Mouse (Mus musculus) embryonic facial prominence, embryonic 11.5 days (tissue): ENCODE data around the gene AL607142.1. TPM values are rescaled to one million over a fixed set of nuclear protein-coding genes. Genes with fewer than 3 reads are reported as not detected.

Source experiments
- ATAC-seq: fragments of 200-750 bp; cut with Nextera tagmentation; replicated peaks from 2 replicates; pipeline ENCODE4 v1.8.0; 2017; ENCODE audit warnings: low read depth; ENCODE audit not compliant: insufficient number of reproducible peaks, low FRiP score, low TSS enrichment
- DNase-seq: peaks from one replicate; pipeline ENCODE4 v3.0.0-alpha.2; 2015; ENCODE audit warnings: low spot score
- H3K27ac ChIP-seq: fragments of 300-500 bp; sonication (generic); replicated peaks from 2 replicates; pipeline ENCODE4 v1.5.1; 2014; ENCODE audit warnings: mild to moderate bottlenecking, low read depth, low read length, control low read depth
- H3K27me3 ChIP-seq: fragments of 300-500 bp; sonication (generic); 2 replicates; pipeline ENCODE4 v1.6.1; 2014; ENCODE audit warnings: mild to moderate bottlenecking, low read length, moderate library complexity, mixed read lengths; ENCODE audit not compliant: control insufficient read depth, insufficient read depth
- H3K36me3 ChIP-seq: fragments of 300-500 bp; sonication (generic); replicated peaks from 2 replicates; pipeline ENCODE4 v1.6.1; 2014; ENCODE audit warnings: low read depth, mild to moderate bottlenecking, low read length, moderate library complexity, mixed read lengths; ENCODE audit not compliant: control insufficient read depth, insufficient read depth
- H3K4me1 ChIP-seq: fragments of 300-500 bp; sonication (generic); 2 replicates; pipeline ENCODE4 v1.6.1; 2014; ENCODE audit warnings: low read length, mixed read lengths; ENCODE audit not compliant: control insufficient read depth, insufficient read depth
- H3K4me2 ChIP-seq: fragments of 300-500 bp; sonication (generic); 2 replicates; pipeline ENCODE4 v1.6.1; 2014; ENCODE audit warnings: low read depth, mild to moderate bottlenecking, control low read depth, low read length, moderate library complexity
- H3K4me3 ChIP-seq: fragments of 300-500 bp; sonication (generic); 2 replicates; pipeline ENCODE4 v1.5.1; 2014; ENCODE audit warnings: low read depth, low read length, control low read depth
- H3K9ac ChIP-seq: fragments of 300-500 bp; sonication (generic); replicated peaks from 2 replicates; pipeline ENCODE4 v1.6.1; 2014; ENCODE audit warnings: mild to moderate bottlenecking, control low read depth, low read length
- H3K9me3 ChIP-seq: fragments of 300-500 bp; sonication (generic); replicated peaks from 2 replicates; pipeline ENCODE4 v1.6.1; 2016; ENCODE audit warnings: mild to moderate bottlenecking, low read length, inconsistent platforms, mixed read lengths; ENCODE audit not compliant: control insufficient read depth
- WGBS: fragments of 180-500 bp; shearing (Covaris S2); extraction: QIAGEN DNeasy Blood & Tissue Kit; methylation state at CpG from one replicate; pipeline ENCODE4 v1.1.7; 2014; 5-methylcytosine and 5-hydroxymethylcytosine counted together
- polyA plus RNA-seq: library from polyadenylated mRNA; unstranded; fragments of >200 nt; fragmentation: Nextera tagmentation; extraction: Ambion mirVana; gene quantifications from 2 replicates; pipeline ENCODE4 v1.2.1, GENCODE M21; 2014

AL607142.1 gene
- polyA plus RNA-seq, 1 experiment from 2014 or later = not detected

DNA sequence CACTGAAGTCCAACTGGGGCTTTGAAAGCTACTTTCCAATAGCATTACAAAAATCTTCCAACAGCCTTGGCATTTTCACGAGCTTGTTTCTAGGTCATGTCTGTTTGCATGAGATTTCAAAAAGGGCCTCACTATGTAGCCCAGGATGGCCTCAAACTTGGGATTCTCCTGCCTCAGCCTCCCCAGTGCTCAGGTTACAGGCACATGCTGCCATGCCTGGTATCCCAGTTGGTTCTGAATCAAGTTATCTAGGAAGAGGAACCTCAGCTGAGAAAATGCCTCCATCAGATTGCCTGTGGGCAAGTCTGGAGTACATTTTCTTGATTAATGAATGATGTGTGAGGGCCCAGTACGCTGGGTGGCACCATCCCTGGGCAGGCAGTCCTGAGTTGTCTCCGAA, 6.6 kb upstream of the AL607142.1 start:
- H3K27ac ChIP-seq = no peak overlapping the region
- no peaks in the 10 kb centered on the region for H3K9me3 ChIP-seq
- H3K4me1 ChIP-seq = no peaks in the 10 kb centered on the region
- no peak overlapping the region for H3K4me2 ChIP-seq
- no peaks in the 10 kb centered on the region for H3K36me3 ChIP-seq
- ATAC-seq = no peak
- WGBS = 82% methylated on average over 3 of the region's 3 CpGs
- no peak for DNase-seq
- H3K27me3 ChIP-seq = no peaks in the 10 kb centered on the region
- no peak overlapping the region for H3K9ac ChIP-seq
- no peak overlapping the region for H3K4me3 ChIP-seq

- H3K36me3 ChIP-seq = no peaks in the 10 kb centered on the region
- no peak overlapping the region for H3K4me2 ChIP-seq
- H3K27me3 ChIP-seq = no peaks in the 10 kb centered on the region
- H3K9ac ChIP-seq = no peak overlapping the region
- ATAC-seq (no peak), DNase-seq (no peak)
- no peaks in the 10 kb centered on the region for H3K4me1 ChIP-seq
- H3K4me3 ChIP-seq = no peak overlapping the region
- no peaks in the 10 kb centered on the region for H3K9me3 ChIP-seq
- WGBS = 77% methylated on average over 10 of the region's 10 CpGs
- no peak overlapping the region for H3K27ac ChIP-seq
Observed at GRCm38 (mm10) chr4:120058794-120059193, 6.0 kb upstream of the AL607142.1 start.

- Histone ChIP-seq H3K27me3 (no peaks in the 10 kb centered on the region), H3K4me3 (no peak overlapping the region), H3K4me2 (no peak overlapping the region), H3K4me1 (no peaks in the 10 kb centered on the region), H3K27ac (no peak overlapping the region), H3K36me3 (no peaks in the 10 kb centered on the region), H3K9ac (no peak overlapping the region), H3K9me3 (no peaks in the 10 kb centered on the region)
- ATAC-seq (no peak), DNase-seq (no peak)
- 86% methylated on average over 6 of the region's 6 CpGs for WGBS
Observed at GRCm38 (mm10) chr4:120061727-120062126, 3.1 kb upstream of the AL607142.1 start.

GRCm38 (mm10) chr4:120062198-120062597, 2.6 kb upstream of the AL607142.1 start:
- no peak for DNase-seq
- WGBS = 84% methylated on average over 6 of the region's 6 CpGs
- Histone ChIP-seq H3K9me3 (no peaks in the 10 kb centered on the region), H3K4me3 (no peak overlapping the region), H3K4me1 (no peaks in the 10 kb centered on the region), H3K36me3 (no peaks in the 10 kb centered on the region), H3K27ac (no peak overlapping the region), H3K27me3 (no peaks in the 10 kb centered on the region), H3K9ac (no peak overlapping the region), H3K4me2 (no peak overlapping the region)
- ATAC-seq = no peak

GRCm38 (mm10) chr4:120062754-120063153, 2.0 kb upstream of the AL607142.1 start:
- no peaks in the 10 kb centered on the region for H3K36me3 ChIP-seq
- H3K9me3 ChIP-seq = no peaks in the 10 kb centered on the region
- no peaks in the 10 kb centered on the region for H3K27me3 ChIP-seq
- ATAC-seq (no peak), DNase-seq (no peak)
- H3K27ac ChIP-seq = no peak overlapping the region
- H3K4me3 ChIP-seq = no peak overlapping the region
- no peaks in the 10 kb centered on the region for H3K4me1 ChIP-seq
- WGBS = 93% methylated on average over 11 of the region's 11 CpGs
- H3K4me2 ChIP-seq = no peak overlapping the region
- H3K9ac ChIP-seq = no peak overlapping the region

GRCm38 (mm10) chr4:120063353-120064124, 1.3 kb upstream of the AL607142.1 start:
- DNase-seq = no peak
- WGBS = 89% methylated on average over 20 of the region's 20 CpGs

GRCm38 (mm10) chr4:120066841-120067591, 2.2 kb downstream of the AL607142.1 start:
- DNase-seq (no peak), ATAC-seq (no peak)
- H3K27ac ChIP-seq = no peak overlapping the region
- H3K36me3 ChIP-seq = no peaks in the 10 kb centered on the region
- H3K27me3 ChIP-seq = no peaks in the 10 kb centered on the region
- no peak overlapping the region for H3K4me2 ChIP-seq
- no peaks in the 10 kb centered on the region for H3K4me1 ChIP-seq
- H3K9ac ChIP-seq = no peak overlapping the region
- WGBS = 84% methylated on average over 9 of the region's 9 CpGs
- no peaks in the 10 kb centered on the region for H3K9me3 ChIP-seq
- H3K4me3 ChIP-seq = no peak overlapping the region

More at GRCm38 (mm10) chr4:120063353-120064124, 1.3 kb upstream of the AL607142.1 start:
- Histone ChIP-seq H3K36me3 (no peaks in the 10 kb centered on the region), H3K9ac (no peak overlapping the region), H3K27ac (no peak overlapping the region), H3K4me2 (no peak overlapping the region), H3K4me1 (no peaks in the 10 kb centered on the region), H3K9me3 (no peaks in the 10 kb centered on the region), H3K27me3 (no peaks in the 10 kb centered on the region), H3K4me3 (no peak overlapping the region)
- no peak for ATAC-seq

GRCm38 (mm10) chr4:120067592-120068235, 2.9 kb downstream of the AL607142.1 start:
- no peaks in the 10 kb centered on the region for H3K4me1 ChIP-seq
- H3K9ac ChIP-seq = no peak overlapping the region
- H3K4me2 ChIP-seq = no peak overlapping the region
- DNase-seq (no peak), ATAC-seq (no peak)
- no peak overlapping the region for H3K27ac ChIP-seq
- no peaks in the 10 kb centered on the region for H3K9me3 ChIP-seq
- no peaks in the 10 kb centered on the region for H3K36me3 ChIP-seq
- no peak overlapping the region for H3K4me3 ChIP-seq
- no peaks in the 10 kb centered on the region for H3K27me3 ChIP-seq
- 86% methylated on average over 8 of the region's 8 CpGs for WGBS
